Mouse (Mus musculus) midbrain, embryonic 16.5 days (tissue): Measurements from ENCODE around the gene Atp6v1g3. TPM values are rescaled to one million over a fixed set of nuclear protein-coding genes. Genes with fewer than 3 reads are reported as not detected.

Experiments used
- ATAC-seq: fragments of 200-750 bp; cut with Nextera tagmentation; 2 replicates; pipeline ENCODE4 v1.8.0; 2017; ENCODE audit warnings: moderate TSS enrichment
- H3K27ac ChIP-seq: fragments of 300-500 bp; sonication (generic); 2 replicates; pipeline ENCODE4 v1.5.1; 2014; ENCODE audit warnings: mild to moderate bottlenecking, low read length, mixed read lengths
- H3K27me3 ChIP-seq: fragments of 300-500 bp; sonication (generic); 2 replicates; pipeline ENCODE4 v1.6.1; 2014; ENCODE audit warnings: low read depth, low read length, mixed read lengths; ENCODE audit not compliant: control insufficient read depth, insufficient read depth
- H3K36me3 ChIP-seq: fragments of 300-500 bp; sonication (generic); 2 replicates; pipeline ENCODE4 v1.6.1; 2014; ENCODE audit warnings: mild to moderate bottlenecking, low read length, moderate library complexity, mixed read lengths; ENCODE audit not compliant: control insufficient read depth, insufficient read depth
- H3K4me1 ChIP-seq: fragments of 300-500 bp; sonication (generic); 2 replicates; pipeline ENCODE4 v1.6.1; 2014; ENCODE audit warnings: mild to moderate bottlenecking, low read length, mixed read lengths; ENCODE audit not compliant: control insufficient read depth, insufficient read depth
- H3K4me2 ChIP-seq: fragments of 300-500 bp; sonication (generic); 2 replicates; pipeline ENCODE4 v1.6.1; 2014; ENCODE audit warnings: mild to moderate bottlenecking, low read length, mixed read lengths
- H3K4me3 ChIP-seq: fragments of 300-500 bp; sonication (generic); 2 replicates; pipeline ENCODE4 v1.5.1; 2014; ENCODE audit warnings: low read depth, mild to moderate bottlenecking, low read length, moderate library complexity, mixed read lengths
- H3K9ac ChIP-seq: fragments of 300-500 bp; sonication (generic); 2 replicates; pipeline ENCODE4 v1.6.1; 2014; ENCODE audit warnings: low read depth, low read length, mixed read lengths
- H3K9me3 ChIP-seq: fragments of 300-500 bp; sonication (generic); replicated peaks from 2 replicates; pipeline ENCODE4 v1.6.1; 2014; ENCODE audit warnings: mild to moderate bottlenecking, low read length, mixed read lengths; ENCODE audit not compliant: control insufficient read depth, poor library complexity, severe bottlenecking
- WGBS: fragments of 180-500 bp; shearing (Covaris S2); extraction: QIAGEN DNeasy Blood & Tissue Kit; methylation state at CpG from one replicate; pipeline ENCODE4 v1.1.7; 2014; 5-methylcytosine and 5-hydroxymethylcytosine counted together
- polyA plus RNA-seq: library from polyadenylated mRNA; unstranded; fragments of >200 nt; fragmentation: Nextera tagmentation; extraction: Ambion mirVana; gene quantifications from 2 replicates; pipeline ENCODE4 v1.2.1, GENCODE M21; 2015

The Atp6v1g3 gene
- polyA plus RNA-seq, 1 experiment from 2014 or later: not detected

GRCm38 (mm10) chr1:138301920-138302319, 28.4 kb downstream of the Atp6v1g3 start:
- H3K4me2 ChIP-seq: no peak overlapping the region
- no peak for ATAC-seq
- no peaks in the 10 kb centered on the region for H3K9me3 ChIP-seq
- H3K27me3 ChIP-seq: no peaks in the 10 kb centered on the region
- WGBS: 91% methylated on average over 5 of the region's 5 CpGs
- H3K4me3 ChIP-seq: no peak overlapping the region
- H3K36me3 ChIP-seq: no peaks in the 10 kb centered on the region
- no peaks in the 10 kb centered on the region for H3K4me1 ChIP-seq
- no peak overlapping the region for H3K27ac ChIP-seq
- no peak overlapping the region for H3K9ac ChIP-seq

- H3K4me2 ChIP-seq: no peak overlapping the region
- H3K27ac ChIP-seq: no peak overlapping the region
- no peaks in the 10 kb centered on the region for H3K9me3 ChIP-seq
- H3K4me3 ChIP-seq: no peak overlapping the region
- H3K9ac ChIP-seq: no peak overlapping the region
- ATAC-seq: no peak
- no peaks in the 10 kb centered on the region for H3K4me1 ChIP-seq
- WGBS: 94% methylated on average over 2 of the region's 2 CpGs
- H3K36me3 ChIP-seq: no peaks in the 10 kb centered on the region
- H3K27me3 ChIP-seq: no peaks in the 10 kb centered on the region
Observed at GRCm38 (mm10) chr1:138302756-138303155, 29.2 kb downstream of the Atp6v1g3 start.

GRCm38 (mm10) chr1:138303296-138303695, 29.8 kb downstream of the Atp6v1g3 start:
- Histone ChIP-seq H3K36me3 (no peaks in the 10 kb centered on the region), H3K4me2 (no peak overlapping the region), H3K27ac (no peak overlapping the region), H3K27me3 (no peaks in the 10 kb centered on the region), H3K4me3 (no peak overlapping the region), H3K9ac (no peak overlapping the region), H3K9me3 (no peaks in the 10 kb centered on the region), H3K4me1 (no peaks in the 10 kb centered on the region)
- WGBS: 85% methylated on average over 1 of the region's 1 CpGs
- ATAC-seq: no peak

- Histone ChIP-seq H3K4me2 (no peak overlapping the region), H3K4me1 (no peaks in the 10 kb centered on the region), H3K36me3 (no peaks in the 10 kb centered on the region), H3K27me3 (no peaks in the 10 kb centered on the region), H3K9ac (no peak overlapping the region), H3K27ac (no peak overlapping the region), H3K9me3 (no peaks in the 10 kb centered on the region), H3K4me3 (no peak overlapping the region)
- no peak for ATAC-seq
- WGBS: 63% methylated on average over 8 of the region's 8 CpGs
Observed at GRCm38 (mm10) chr1:138304141-138304915, 30.8 kb downstream of the Atp6v1g3 start.

GRCm38 (mm10) chr1:138322657-138323056, 49.1 kb downstream of the Atp6v1g3 start:
- Histone ChIP-seq H3K4me3 (no peak overlapping the region), H3K4me2 (no peak overlapping the region), H3K27me3 (no peaks in the 10 kb centered on the region), H3K9ac (no peak overlapping the region), H3K27ac (no peak overlapping the region), H3K36me3 (no peaks in the 10 kb centered on the region), H3K9me3 (no peaks in the 10 kb centered on the region), H3K4me1 (peaks cover 16% of the 10 kb centered on the region)
- ATAC-seq: no peak
- WGBS: 90% methylated on average over 3 of the region's 3 CpGs

GRCm38 (mm10) chr1:138323076-138323630, 49.6 kb downstream of the Atp6v1g3 start:
- Histone ChIP-seq H3K27me3 (no peaks in the 10 kb centered on the region), H3K36me3 (no peaks in the 10 kb centered on the region), H3K9ac (no peak overlapping the region), H3K9me3 (no peaks in the 10 kb centered on the region), H3K4me2 (no peak overlapping the region), H3K4me3 (no peak overlapping the region), H3K27ac (no peak overlapping the region), H3K4me1 (peaks cover 16% of the 10 kb centered on the region)
- WGBS: 83% methylated on average over 4 of the region's 4 CpGs
- no peak for ATAC-seq

- peaks cover 20% of the 10 kb centered on the region for H3K4me1 ChIP-seq
- no peak overlapping the region for H3K9ac ChIP-seq
- peak overlapping the region; percentile 13; the same call in 1 of the 2 replicates for H3K4me2 ChIP-seq
- peak overlapping the region; percentile 63 for H3K27ac ChIP-seq
- no peaks in the 10 kb centered on the region for H3K36me3 ChIP-seq
- no peak overlapping the region for H3K4me3 ChIP-seq
- ATAC-seq: peak; percentile 69
- no peaks in the 10 kb centered on the region for H3K27me3 ChIP-seq
- 21% methylated on average over 4 of the region's 4 CpGs for WGBS
- no peaks in the 10 kb centered on the region for H3K9me3 ChIP-seq
Observed at GRCm38 (mm10) chr1:138326091-138326490, 52.6 kb downstream of the Atp6v1g3 start.

- H3K9me3 ChIP-seq: no peaks in the 10 kb centered on the region
- 25% methylated on average over 2 of the region's 2 CpGs for WGBS
- H3K36me3 ChIP-seq: no peaks in the 10 kb centered on the region
- no peak overlapping the region for H3K4me3 ChIP-seq
- H3K4me2 ChIP-seq: peak overlapping the region; percentile 13; the same call in 1 of the 2 replicates
- peak overlapping the region; percentile 63 for H3K27ac ChIP-seq
- no peak overlapping the region for H3K9ac ChIP-seq
- no peaks in the 10 kb centered on the region for H3K27me3 ChIP-seq
- ATAC-seq: peak; percentile 65
- H3K4me1 ChIP-seq: peaks cover 20% of the 10 kb centered on the region
Observed at GRCm38 (mm10) chr1:138326566-138326965, 53.0 kb downstream of the Atp6v1g3 start.

- Histone ChIP-seq H3K9ac (no peak overlapping the region), H3K27me3 (no peaks in the 10 kb centered on the region), H3K36me3 (no peaks in the 10 kb centered on the region), H3K4me1 (peaks cover 20% of the 10 kb centered on the region), H3K27ac (peak overlapping the region; percentile 59), H3K4me2 (no peak overlapping the region), H3K4me3 (no peak overlapping the region), H3K9me3 (no peaks in the 10 kb centered on the region)
- ATAC-seq: no peak
- 68% methylated on average over 18 of the region's 18 CpGs for WGBS
Observed at GRCm38 (mm10) chr1:138327466-138328245, 54.1 kb downstream of the Atp6v1g3 start.
